Mouse (Mus musculus) erythroblast, embryonic 14.5 days (primary cell): ENCODE data around the gene Kctd14.

ENCODE experiments used
- GATA1 ChIP-seq: IDR thresholded peaks from 2 replicates; pipeline ENCODE4 v1.6.1; 2012; ENCODE audit warnings: low read length, inconsistent platforms, mixed read lengths
- TAL1 ChIP-seq: IDR thresholded peaks from 3 replicates; pipeline ENCODE4 v1.6.1; 2012; ENCODE audit warnings: low read length, inconsistent platforms, mixed read lengths

DNA sequence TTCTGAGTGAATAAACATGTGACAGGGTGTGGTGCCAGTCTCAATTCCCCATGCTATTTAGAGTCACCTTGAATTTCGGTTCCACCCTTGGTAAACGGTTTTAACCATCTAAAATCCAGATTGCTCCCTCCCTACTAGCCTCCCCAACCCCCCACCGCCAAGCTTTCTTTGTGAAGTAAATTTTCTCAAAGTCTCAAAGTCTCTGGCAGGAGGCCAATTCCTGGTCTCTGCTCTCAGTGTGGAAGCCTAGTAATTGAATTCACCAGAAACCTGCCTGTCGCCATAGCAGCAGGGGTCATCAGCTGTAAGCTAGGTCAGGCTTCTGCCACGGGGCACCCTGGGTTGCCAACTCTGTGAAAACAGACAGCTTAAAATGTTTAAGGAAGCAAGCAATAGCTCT, 21.4 kb upstream of the Kctd14 start:
- TF ChIP-seq GATA1, result no peak
- TF ChIP-seq TAL1, result no peak
